Mouse (Mus musculus): ENCODE data around the gene Iqcf1.

Iqcf1 gene

DNA sequence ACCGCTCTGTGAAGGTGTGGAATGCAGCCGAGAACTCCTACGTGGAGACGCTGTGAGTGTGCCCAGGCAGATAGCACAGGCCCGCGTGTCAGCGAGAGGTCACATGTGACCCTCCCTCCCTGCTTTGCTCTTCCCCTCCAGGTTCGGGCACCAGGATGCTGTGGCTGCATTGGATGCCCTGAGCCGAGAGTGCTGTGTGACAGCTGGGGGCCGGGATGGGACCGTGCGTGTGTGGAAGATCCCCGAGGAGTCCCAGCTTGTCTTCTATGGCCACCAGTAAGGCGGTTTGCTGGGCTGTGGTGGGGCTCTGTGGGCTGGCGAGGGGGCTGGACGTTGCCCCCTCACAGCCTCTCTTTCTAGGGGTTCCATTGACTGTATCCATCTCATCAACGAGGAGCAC, 16.2 kb upstream of the Iqcf1 start:
- peak; percentile 2 for DNase-seq

DNA sequence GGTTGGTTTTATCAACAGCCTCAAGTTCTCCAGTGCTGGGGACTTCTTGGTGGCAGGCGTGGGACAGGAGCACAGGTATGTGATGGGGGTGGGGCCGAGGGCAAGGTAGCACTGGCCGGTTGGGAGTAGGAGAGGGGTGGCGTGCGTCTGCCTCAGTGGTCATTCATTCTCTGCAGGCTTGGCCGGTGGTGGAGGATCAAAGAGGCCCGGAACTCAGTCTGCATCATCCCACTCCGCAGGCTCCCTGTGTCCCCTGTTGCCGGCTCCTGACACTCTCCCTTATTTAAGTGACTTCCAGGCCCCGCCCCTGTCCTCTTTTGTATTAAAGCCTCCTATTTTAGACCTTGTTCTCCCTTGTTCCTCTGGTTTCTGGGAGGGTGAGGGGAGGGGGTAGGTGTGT, 14.7 kb upstream of the Iqcf1 start:
- DNase-seq = peak; percentile 1

DNA sequence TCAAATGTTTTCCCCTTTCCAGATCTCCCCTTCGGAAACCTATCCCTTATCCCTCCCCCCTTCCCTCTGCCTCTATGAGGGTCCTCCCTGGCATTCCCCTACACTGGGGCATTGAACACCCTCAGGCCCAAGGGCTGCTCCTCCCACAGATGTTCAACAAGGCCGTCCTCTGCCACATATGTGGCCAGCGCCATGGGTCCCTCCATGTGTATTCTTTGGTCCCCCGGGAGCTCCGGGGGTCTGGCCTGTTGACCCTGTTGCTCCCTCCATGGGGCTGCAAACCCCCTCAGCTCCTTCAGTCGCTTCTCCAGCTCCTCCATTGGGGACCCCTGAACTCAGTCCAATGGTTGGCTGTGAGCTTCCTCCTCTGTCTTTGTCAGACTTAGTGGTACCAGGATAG, 12.2 kb upstream of the Iqcf1 start:
- peak; percentile 1 for DNase-seq

DNA sequence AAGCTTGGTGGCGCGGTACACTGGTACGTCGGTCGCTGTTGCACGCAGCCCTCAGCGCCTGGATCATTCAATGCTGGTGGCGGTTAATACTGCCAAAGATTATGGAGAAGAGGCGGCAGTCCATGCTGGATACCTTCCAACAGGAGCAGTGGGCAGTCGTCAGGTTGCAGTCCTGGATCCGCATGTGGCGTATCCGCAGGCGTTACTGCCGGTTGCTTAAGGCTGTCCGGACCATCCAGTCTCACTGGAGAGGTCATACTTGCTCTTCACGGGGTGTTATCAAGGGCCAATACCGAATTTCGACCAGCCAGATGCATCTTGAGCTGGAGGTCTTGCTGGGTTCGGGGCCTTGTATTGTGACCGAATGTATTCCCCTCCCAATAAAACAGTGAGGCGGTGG, 2.1 kb downstream of the Iqcf1 start:
- DNase-seq = no peak

DNA sequence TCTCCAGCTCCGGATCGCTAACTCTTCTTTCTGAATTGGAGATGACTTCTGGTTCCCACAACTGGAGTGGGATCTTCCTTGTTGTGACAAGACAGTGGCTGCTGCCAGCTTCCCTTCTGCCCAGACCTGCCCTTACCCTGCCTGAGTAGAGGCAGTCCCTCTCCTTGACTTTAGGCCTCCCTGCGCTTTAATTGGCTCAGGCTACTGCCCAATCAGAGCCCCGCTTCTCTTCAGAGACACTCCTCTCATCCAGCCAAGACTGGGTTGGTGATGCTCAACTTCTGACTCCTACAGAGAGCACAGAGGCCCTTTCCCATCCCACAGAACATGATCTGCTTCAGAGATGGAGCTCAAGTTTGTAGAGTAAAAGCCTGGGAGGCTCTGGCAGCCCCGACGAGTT, 4.5 kb downstream of the Iqcf1 start:
- DNase-seq = no peak

DNA sequence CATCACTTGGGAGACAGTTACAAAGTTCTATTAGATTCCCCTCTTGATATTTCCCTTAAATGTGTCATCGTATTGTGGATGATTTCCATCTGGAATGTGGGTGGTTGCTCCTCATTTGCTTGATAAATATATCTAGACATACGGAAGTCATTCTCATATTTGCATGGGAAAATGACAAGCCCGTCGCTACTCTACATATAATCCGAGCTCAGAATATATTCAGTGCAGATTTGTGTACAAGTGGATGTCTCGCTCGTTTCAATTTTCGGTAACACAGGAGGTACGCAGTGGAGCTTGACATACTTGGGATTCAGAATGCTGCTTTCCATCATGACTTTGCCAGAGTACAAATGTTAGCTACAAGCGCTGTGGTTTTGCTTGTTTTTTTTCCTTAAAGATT, 9.6 kb downstream of the Iqcf1 start:
- no peak for DNase-seq

DNA sequence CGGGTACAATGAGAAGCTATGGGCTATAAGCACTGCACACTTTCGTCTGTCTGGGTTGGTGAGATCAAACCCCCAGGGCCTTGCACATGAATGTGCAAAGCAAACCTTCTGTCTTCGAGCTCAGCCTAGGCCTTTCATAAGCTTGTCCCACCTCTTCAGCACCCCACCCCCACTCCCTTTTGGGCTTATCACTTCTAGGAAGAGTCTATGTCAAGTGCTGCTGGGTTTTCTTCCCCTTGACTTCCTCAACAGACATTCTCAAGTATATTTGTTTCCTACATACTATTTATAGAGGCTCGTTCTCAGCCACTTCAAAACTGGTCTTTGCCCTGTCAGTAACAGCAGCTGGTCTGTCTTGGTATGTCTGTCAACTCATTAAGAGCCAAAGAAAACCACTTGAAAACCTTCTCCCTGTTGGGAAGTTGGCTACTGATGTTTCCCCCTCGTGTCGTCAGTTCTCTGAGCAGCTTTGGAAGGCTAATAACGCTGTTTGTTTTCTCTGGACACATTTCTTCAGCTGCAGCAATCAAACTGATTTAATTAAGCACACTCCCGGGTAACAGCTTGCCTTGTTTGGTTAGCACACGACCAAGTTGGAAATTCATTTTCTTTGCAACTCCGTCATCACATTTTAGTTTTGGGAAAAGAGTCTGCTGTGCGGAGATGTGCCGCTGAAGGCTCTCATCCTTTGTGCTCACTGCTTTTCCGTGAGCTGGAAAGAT, 13.1 kb downstream of the Iqcf1 start:
- DNase-seq = no peak

DNA sequence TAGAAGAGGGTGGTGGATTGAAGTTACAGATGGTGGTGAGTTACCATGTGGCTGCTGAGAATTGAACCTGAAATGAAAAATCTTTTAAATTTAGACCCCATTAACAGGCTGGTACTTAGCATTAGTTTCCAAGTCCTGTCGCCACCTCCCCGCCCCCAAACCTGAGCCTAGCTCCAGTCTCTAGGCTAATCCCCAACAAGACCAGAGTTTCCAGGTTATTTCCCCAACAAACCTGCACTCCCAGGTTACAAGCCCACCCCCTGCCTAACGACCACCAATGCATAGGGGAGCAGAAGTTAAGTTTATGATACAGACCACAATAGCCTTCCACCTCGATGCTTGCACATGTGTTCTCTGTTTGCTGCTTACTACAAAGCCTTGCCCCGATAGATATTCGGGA, 13.8 kb downstream of the Iqcf1 start:
- DNase-seq = no peak

DNA sequence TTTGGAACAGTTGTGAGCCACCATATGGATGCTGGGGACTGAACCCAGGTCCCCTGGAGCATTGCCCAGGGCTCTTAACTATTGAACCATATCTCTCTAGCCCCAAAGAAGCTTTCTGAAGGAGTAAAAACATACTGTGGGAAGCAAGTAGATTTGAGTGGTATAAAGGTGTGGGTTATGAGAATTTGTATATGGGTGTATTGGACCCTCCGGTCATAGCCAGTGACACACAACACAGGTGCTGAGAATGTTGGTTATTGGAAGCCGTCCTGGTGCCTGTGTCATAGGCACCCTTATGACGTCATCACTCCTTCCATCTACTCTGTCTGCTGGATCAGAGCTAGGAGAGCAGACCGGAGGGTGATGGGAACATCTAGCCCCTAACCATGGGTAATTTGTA, 14.5 kb downstream of the Iqcf1 start, which contains the start of gene Iqcf5:
TSS of gene Iqcf5 (plus strand) at position 301 of the 400 bp plus-strand sequence.
- no peak for DNase-seq

DNA sequence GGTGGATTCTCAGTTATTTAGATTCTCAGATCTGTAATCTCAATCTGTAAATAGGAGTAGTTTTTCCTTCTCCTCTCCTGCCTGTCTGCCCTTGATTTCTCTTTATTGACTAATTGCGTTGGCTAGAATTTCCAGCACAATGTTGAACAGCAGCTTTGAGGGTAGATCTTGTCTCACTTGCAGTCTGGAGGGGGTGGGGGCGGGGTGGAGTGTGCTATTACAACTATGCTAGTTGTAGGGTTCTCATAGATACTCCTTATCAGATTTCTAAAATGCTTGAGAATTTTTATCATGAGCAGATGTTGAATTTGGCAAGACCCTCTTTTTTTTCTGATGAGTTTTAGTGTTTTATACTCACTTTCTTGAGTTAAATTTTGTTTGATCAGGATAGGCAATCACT, 19.7 kb downstream of the Iqcf1 start:
- DNase-seq = no peak

DNA sequence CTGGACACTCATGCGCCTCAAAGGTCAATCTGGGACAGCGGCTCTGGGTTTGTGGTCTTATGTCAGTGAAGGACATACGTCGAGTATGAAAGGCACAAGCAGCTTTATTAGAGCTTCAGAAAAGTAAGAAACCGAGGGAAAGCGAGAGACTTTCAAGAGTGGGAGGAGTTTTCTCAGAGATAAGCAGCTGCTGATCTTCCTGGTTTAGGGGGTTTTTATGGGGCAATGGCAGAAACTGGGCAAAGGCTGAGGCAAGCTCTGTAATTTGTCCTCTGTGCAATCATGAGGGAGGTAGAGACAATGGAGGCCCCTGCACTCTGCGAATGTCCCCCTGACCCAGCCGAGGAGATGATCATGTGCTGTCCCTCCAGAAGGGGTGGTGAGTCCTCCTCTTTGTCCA, 20.1 kb downstream of the Iqcf1 start:
- no peak for DNase-seq

DNA sequence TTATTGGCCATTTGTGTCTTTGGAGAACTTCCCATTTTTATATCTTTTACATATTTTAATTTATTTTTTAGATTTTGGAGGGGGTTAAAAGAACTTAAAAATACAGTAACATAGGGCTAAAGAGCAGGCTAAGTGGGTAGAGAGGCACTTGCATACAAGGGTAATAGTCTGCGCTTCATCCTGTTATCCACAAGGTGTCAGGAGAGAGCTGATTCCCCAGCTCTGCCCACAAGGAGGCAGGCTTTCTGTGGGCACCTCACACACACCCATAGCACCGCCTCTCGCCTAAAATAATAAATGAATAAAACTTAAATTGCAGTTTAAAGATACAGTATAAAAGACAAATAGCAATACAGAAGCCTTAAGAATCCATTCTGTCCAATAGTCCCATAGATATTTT, 32.1 kb downstream of the Iqcf1 start:
- DNase-seq = peak; percentile 27

DNA sequence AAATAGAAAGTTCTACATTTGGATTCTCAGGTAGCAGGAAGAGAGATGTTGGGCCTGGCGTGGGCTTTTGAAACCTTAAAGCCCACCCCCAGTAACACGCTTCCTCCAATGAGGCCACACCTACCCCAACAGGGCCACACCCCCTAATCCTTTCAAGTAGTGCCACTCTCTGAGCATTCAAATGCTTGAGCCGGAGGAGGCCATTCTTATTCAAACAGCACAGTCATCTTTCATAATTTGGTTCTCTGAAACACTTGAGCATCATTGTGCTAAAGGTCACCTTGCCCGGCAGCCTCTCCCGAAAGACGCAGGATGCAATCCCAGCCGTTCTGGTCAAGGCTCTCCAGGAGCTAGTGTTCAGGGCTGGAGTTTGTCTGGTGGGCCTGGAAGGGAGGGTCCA, 34.5 kb downstream of the Iqcf1 start:
- DNase-seq = no peak

DNA sequence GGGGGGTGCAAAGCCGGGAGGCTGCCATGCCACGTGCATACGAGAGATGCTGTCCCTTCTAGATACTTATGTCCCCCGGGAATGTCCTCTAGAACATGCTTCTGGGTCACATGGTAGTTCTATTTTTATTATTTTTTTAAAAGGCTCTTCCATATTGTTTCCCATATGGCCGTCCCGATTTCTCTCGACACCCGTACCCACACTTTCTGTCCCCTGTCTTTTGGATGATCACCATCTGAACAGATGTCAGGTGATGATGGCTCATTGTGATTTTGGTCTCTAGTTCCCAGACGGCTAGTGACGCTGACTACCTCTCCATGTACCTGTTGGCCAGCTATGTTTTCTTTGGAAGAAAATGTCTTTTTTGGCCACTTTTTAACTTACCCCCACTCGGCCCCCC, 35.2 kb downstream of the Iqcf1 start:
- no peak for DNase-seq

All from thymus, postnatal 14 days (tissue).